Mouse (Mus musculus): Measurements from ENCODE around the gene Hunk.

Hunk gene

GRCm38 (mm10) chr16:90437276-90437675 is 51.5 kb downstream of the Hunk start:
- no peak for DNase-seq (ENCODE audit: low spot score in 2 of 2)

- DNase-seq (ENCODE audit: low spot score in 2 of 2): no peak
Measured at GRCm38 (mm10) chr16:90439493-90439892, 53.7 kb downstream of the Hunk start.

GRCm38 (mm10) chr16:90440654-90441053 is 54.8 kb downstream of the Hunk start:
- DNase-seq (ENCODE audit: low spot score in 2 of 2): no peak

GRCm38 (mm10) chr16:90442991-90443390 is 57.2 kb downstream of the Hunk start:
- DNase-seq (ENCODE audit: low spot score in 2 of 2): no peak

- DNase-seq (ENCODE audit: low spot score in 2 of 2): peak; percentile 69 to 71
Measured at GRCm38 (mm10) chr16:90453197-90453596, 67.4 kb downstream of the Hunk start.

GRCm38 (mm10) chr16:90456495-90457125 is 70.8 kb downstream of the Hunk start:
- no peak for DNase-seq (ENCODE audit: low spot score in 2 of 2)

GRCm38 (mm10) chr16:90458899-90459610 is 73.2 kb downstream of the Hunk start:
- DNase-seq (ENCODE audit: low spot score in 2 of 2): no peak

GRCm38 (mm10) chr16:90461304-90461905 is 75.6 kb downstream of the Hunk start:
- DNase-seq (ENCODE audit: low spot score in 2 of 2): no peak

- DNase-seq (ENCODE audit: low spot score in 2 of 2): no peak
Measured at GRCm38 (mm10) chr16:90462728-90463275, 77.0 kb downstream of the Hunk start.

- no peak for DNase-seq (ENCODE audit: low spot score in 2 of 2)
Measured at GRCm38 (mm10) chr16:90465154-90465553, 79.3 kb downstream of the Hunk start.

GRCm38 (mm10) chr16:90468286-90468685 is 82.5 kb downstream of the Hunk start:
- peak in 1 of 2 experiments; percentile 23 for DNase-seq (ENCODE audit: low spot score in 2 of 2)

- no peak for DNase-seq (ENCODE audit: low spot score in 2 of 2)
Measured at GRCm38 (mm10) chr16:90475701-90476229, 90.0 kb downstream of the Hunk start.

GRCm38 (mm10) chr16:90481612-90482011 is 95.8 kb downstream of the Hunk start:
- DNase-seq (ENCODE audit: low spot score in 2 of 2): no peak

- DNase-seq (ENCODE audit: low spot score in 2 of 2): no peak
Measured at GRCm38 (mm10) chr16:90483341-90483740, 97.5 kb downstream of the Hunk start.

- no peak for DNase-seq (ENCODE audit: low spot score in 2 of 2)
Measured at GRCm38 (mm10) chr16:90485125-90485524, 99.3 kb downstream of the Hunk start.

GRCm38 (mm10) chr16:90485599-90485998 is 99.8 kb downstream of the Hunk start:
- DNase-seq (ENCODE audit: low spot score in 2 of 2): no peak

GRCm38 (mm10) chr16:90490066-90490465 is 104.3 kb downstream of the Hunk start:
- no peak for DNase-seq (ENCODE audit: low spot score in 2 of 2)

GRCm38 (mm10) chr16:90491898-90492499 is 106.2 kb downstream of the Hunk start:
- no peak for DNase-seq (ENCODE audit: low spot score in 2 of 2)

- no peak for DNase-seq (ENCODE audit: low spot score in 2 of 2)
Measured at GRCm38 (mm10) chr16:90496930-90497329, 111.1 kb downstream of the Hunk start.

- DNase-seq (ENCODE audit: low spot score in 2 of 2): no peak
Measured at GRCm38 (mm10) chr16:90497749-90498464, 112.1 kb downstream of the Hunk start.

- DNase-seq (ENCODE audit: low spot score in 2 of 2): no peak
Measured at GRCm38 (mm10) chr16:90500809-90501208, 115.0 kb downstream of the Hunk start.

Data from urinary bladder, postnatal 4 days (tissue).